Mouse (Mus musculus) small intestine, adult 2 months (tissue): Measurements from ENCODE around the gene 4931428F04Rik. TPM values are rescaled to one million over a fixed set of nuclear protein-coding genes. Genes with fewer than 3 reads are reported as not detected.

Source experiments
- H3K27ac ChIP-seq: fragments of 200-500 bp; 2 replicates; pipeline ENCODE4 v1.5.1; 2012; ENCODE audit warnings: low read depth, low read length, control low read depth, inconsistent platforms; ENCODE audit not compliant: insufficient read depth
- H3K27me3 ChIP-seq: fragments of 200-500 bp; 2 replicates; pipeline ENCODE4 v1.6.1; 2012; ENCODE audit warnings: mild to moderate bottlenecking, moderate library complexity, low read length, inconsistent platforms; ENCODE audit not compliant: control insufficient read depth, insufficient read depth
- H3K36me3 ChIP-seq: fragments of 200-500 bp; 2 replicates; pipeline ENCODE4 v1.6.1; 2012; ENCODE audit warnings: mild to moderate bottlenecking, low read length, control low read depth, inconsistent platforms; ENCODE audit not compliant: control insufficient read depth, insufficient read depth
- H3K4me1 ChIP-seq: fragments of 200-500 bp; 2 replicates; pipeline ENCODE4 v1.6.1; 2012; ENCODE audit warnings: low read length, inconsistent platforms, mixed read lengths; ENCODE audit not compliant: control insufficient read depth, insufficient read depth, insufficient read length
- H3K4me3 ChIP-seq: fragments of 200-500 bp; 2 replicates; pipeline ENCODE4 v1.5.1; 2012; ENCODE audit warnings: low read depth, mild to moderate bottlenecking, control low read depth, inconsistent platforms, low read length, moderate library complexity
- CTCF ChIP-seq: fragments of 200-500 bp; IDR thresholded peaks from 2 replicates; pipeline ENCODE4 v1.5.1; 2012; ENCODE audit warnings: low read depth, mild to moderate bottlenecking, control low read depth, inconsistent platforms, low read length, moderate library complexity, mixed read lengths; ENCODE audit not compliant: insufficient replicate concordance, insufficient read length; ENCODE audit errors: extremely low read depth
- POLR2A ChIP-seq: fragments of 200-500 bp; IDR thresholded peaks from 2 replicates; pipeline ENCODE4 v1.6.1; 2012; ENCODE audit warnings: low read depth, mild to moderate bottlenecking, control low read depth, inconsistent platforms, low read length, moderate library complexity
- WGBS: fragments of 180-500 bp; shearing (Covaris S2); methylation state at CpG from one replicate; pipeline ENCODE4 v1.1.7; 2018; 5-methylcytosine and 5-hydroxymethylcytosine counted together
- polyA plus RNA-seq: library from polyadenylated mRNA; depleted of rRNA; stranded (reverse); fragments of >200 nt; gene quantifications from 2 replicates; pipeline ENCODE4 v1.2.3, GENCODE M21; 2012

The 4931428F04Rik gene
- polyA plus RNA-seq, 1 experiment = 2.6 TPM

- TF ChIP-seq POLR2A (peak; percentile 31; the same call in 1 of the 2 replicates), CTCF (peak; percentile 96; the same call in 1 of the 2 replicates)
- no peaks in the 10 kb centered on the region; the same call in 1 of the 2 replicates for H3K27me3 ChIP-seq
- peak overlapping the region; percentile 75; the same call in 1 of the 2 replicates for H3K4me3 ChIP-seq
- H3K4me1 ChIP-seq = peaks cover 12% of the 10 kb centered on the region
- WGBS = 9% methylated on average over 31 of the region's 31 CpGs
- H3K27ac ChIP-seq = no peak overlapping the region
- H3K36me3 ChIP-seq = no peaks in the 10 kb centered on the region
Observed at GRCm38 (mm10) chr8:105290554-105291314, 1.1 kb upstream of the 4931428F04Rik start.

GRCm38 (mm10) chr8:105288958-105289732 lies 519 bp downstream of the 4931428F04Rik start:
- Histone ChIP-seq H3K4me3 (peak overlapping the region; percentile 75), H3K27me3 (no peaks in the 10 kb centered on the region; the same call in 1 of the 2 replicates), H3K4me1 (peaks cover 12% of the 10 kb centered on the region), H3K36me3 (no peaks in the 10 kb centered on the region), H3K27ac (peak overlapping the region; percentile 23; the same call in 1 of the 2 replicates)
- TF ChIP-seq POLR2A (0 out of 2 replicates have a peak, but pooled peaks have one; percentile 13), CTCF (peak; percentile 8; the same call in 1 of the 2 replicates)
- 1% methylated on average over 53 of the region's 53 CpGs for WGBS

- TF ChIP-seq CTCF (no peak), POLR2A (no peak)
- Histone ChIP-seq H3K27ac (no peak overlapping the region), H3K4me3 (no peak overlapping the region), H3K27me3 (no peaks in the 10 kb centered on the region; the same call in 1 of the 2 replicates), H3K4me1 (peaks cover 13% of the 10 kb centered on the region), H3K36me3 (no peaks in the 10 kb centered on the region)
- 82% methylated on average over 5 of the region's 5 CpGs for whole genome bisulfite sequencing
Observed at GRCm38 (mm10) chr8:105288231-105288630, 1.4 kb downstream of the 4931428F04Rik start.

- no peaks in the 10 kb centered on the region for H3K36me3 ChIP-seq
- H3K4me1 ChIP-seq = peaks cover 15% of the 10 kb centered on the region
- no peak overlapping the region for H3K27ac ChIP-seq
- no peak overlapping the region for H3K4me3 ChIP-seq
- WGBS = 92% methylated on average over 4 of the region's 4 CpGs
- TF ChIP-seq CTCF (no peak), POLR2A (no peak)
- no peaks in the 10 kb centered on the region; the same call in 1 of the 2 replicates for H3K27me3 ChIP-seq
Observed at GRCm38 (mm10) chr8:105286907-105287306, 2.8 kb downstream of the 4931428F04Rik start.

- TF ChIP-seq CTCF (no peak), POLR2A (no peak)
- Histone ChIP-seq H3K27ac (no peak overlapping the region), H3K27me3 (no peaks in the 10 kb centered on the region; the same call in 1 of the 2 replicates), H3K4me3 (no peak overlapping the region), H3K4me1 (peaks cover 12% of the 10 kb centered on the region), H3K36me3 (no peaks in the 10 kb centered on the region)
- WGBS = 77% methylated on average over 12 of the region's 12 CpGs
Observed at GRCm38 (mm10) chr8:105285514-105285913, 4.2 kb downstream of the 4931428F04Rik start.

- peaks cover 13% of the 10 kb centered on the region; the same call in 1 of the 2 replicates for H3K4me1 ChIP-seq
- H3K36me3 ChIP-seq = no peaks in the 10 kb centered on the region
- H3K27ac ChIP-seq = no peak overlapping the region
- H3K27me3 ChIP-seq = no peaks in the 10 kb centered on the region
- TF ChIP-seq POLR2A = no peak
- peak; percentile 73 for TF ChIP-seq CTCF
- peak overlapping the region; percentile 17; the same call in 1 of the 2 replicates for H3K4me3 ChIP-seq
- WGBS = 37% methylated on average over 23 of the region's 23 CpGs
Observed at GRCm38 (mm10) chr8:105283074-105283473, 6.6 kb downstream of the 4931428F04Rik start.
